ENCODE assay signal across 16 mouse cellular contexts in genomic region chr10:39400155-39400554, GRCm38 (mm10).
"Had no signal": no experiment of that assay in that cellular context is flagged by ENCODE, and none has a peak within 500 bp of the region (broad histone marks: within the 10 kb centered on the region; RNA-seq: fewer than 3 reads in every experiment).

No protein-coding gene starts in this region.

- H3K27ac ChIP-seq: neural tube, embryonic 12.5 days; neural tube, embryonic 13.5 days; stomach, embryonic 15.5 days; stomach, postnatal 0 days had no signal

- H3K4me3 ChIP-seq: neural tube, embryonic 12.5 days; neural tube, embryonic 13.5 days; stomach, embryonic 15.5 days had no signal

- H3K27me3 ChIP-seq: neural tube, embryonic 12.5 days; neural tube, embryonic 13.5 days; stomach, embryonic 15.5 days had no signal

- DNase-seq: retina, postnatal 1 day; right cerebral cortex, adult 18-20 months; right cerebral cortex, postnatal 14 days; right cerebral cortex, postnatal 25 days; right cerebral cortex, postnatal 4 days; spleen, adult 18-20 months; thymus, adult 18-20 months; thymus, adult 2 months; thymus, postnatal 14 days; thymus, postnatal 25 days; thymus, postnatal 36 days; thymus, postnatal 4 days had no signal

- H3K9ac ChIP-seq: neural tube, embryonic 12.5 days; neural tube, embryonic 13.5 days; stomach, embryonic 15.5 days had no signal

- H3K4me1 ChIP-seq: neural tube, embryonic 12.5 days had no signal

- H3K4me2 ChIP-seq: neural tube, embryonic 12.5 days; neural tube, embryonic 13.5 days; stomach, embryonic 15.5 days had no signal

- H3K9me3 ChIP-seq: neural tube, embryonic 12.5 days; neural tube, embryonic 13.5 days; stomach, embryonic 15.5 days had no signal

- H3K36me3 ChIP-seq: stomach, embryonic 15.5 days had no signal
